Mouse (Mus musculus) hindbrain, embryonic 15.5 days (tissue): ENCODE measurements around the gene Hdac7. TPM values are rescaled to one million over a fixed set of nuclear protein-coding genes. Genes with fewer than 3 reads are reported as not detected.

Source experiments
- ATAC-seq: fragments of 200-750 bp; cut with Nextera tagmentation; 2 replicates; pipeline ENCODE4 v1.8.0; 2017; ENCODE audit warnings: low read depth, moderate number of reproducible peaks, moderate TSS enrichment; ENCODE audit not compliant: low FRiP score
- H3K27ac ChIP-seq: fragments of 300-500 bp; sonication (generic); replicated peaks from 2 replicates; pipeline ENCODE4 v1.5.1; 2015; ENCODE audit warnings: mild to moderate bottlenecking, inconsistent platforms
- H3K27me3 ChIP-seq: fragments of 300-500 bp; sonication (generic); 2 replicates; pipeline ENCODE4 v1.6.1; 2015; ENCODE audit warnings: control low read depth, inconsistent platforms
- H3K36me3 ChIP-seq: fragments of 300-500 bp; sonication (generic); 2 replicates; pipeline ENCODE4 v1.6.1; 2015; ENCODE audit warnings: control low read depth, inconsistent platforms
- H3K4me1 ChIP-seq: fragments of 300-500 bp; sonication (generic); replicated peaks from 2 replicates; pipeline ENCODE4 v1.6.1; 2015; ENCODE audit warnings: control low read depth, inconsistent platforms
- H3K4me2 ChIP-seq: fragments of 300-500 bp; sonication (generic); 2 replicates; pipeline ENCODE4 v1.6.1; 2015; ENCODE audit warnings: moderate library complexity, mild to moderate bottlenecking, inconsistent platforms
- H3K4me3 ChIP-seq: fragments of 300-500 bp; sonication (generic); 2 replicates; pipeline ENCODE4 v1.5.1; 2015; ENCODE audit warnings: mild to moderate bottlenecking, inconsistent platforms
- H3K9ac ChIP-seq: fragments of 300-500 bp; sonication (generic); 2 replicates; pipeline ENCODE4 v1.6.1; 2015; ENCODE audit warnings: inconsistent platforms
- H3K9me3 ChIP-seq: fragments of 300-500 bp; sonication (generic); 2 replicates; pipeline ENCODE4 v1.6.1; 2016; ENCODE audit warnings: control low read depth, inconsistent platforms
- WGBS: fragments of 180-500 bp; shearing (Covaris S2); methylation state at CpG from one replicate; pipeline ENCODE4 v1.1.7; 2015; 5-methylcytosine and 5-hydroxymethylcytosine counted together
- polyA plus RNA-seq: library from polyadenylated mRNA; unstranded; fragments of >200 nt; fragmentation: Nextera tagmentation; extraction: Ambion mirVana; gene quantifications from 2 replicates; pipeline ENCODE4 v1.2.1, GENCODE M21; 2015

The Hdac7 gene
- polyA plus RNA-seq, 1 experiment from 2014 or later, result 28.1 TPM

- no peak overlapping the region for H3K4me2 ChIP-seq
- 68% methylated on average over 10 of the region's 10 CpGs for WGBS
- no peak overlapping the region for H3K4me3 ChIP-seq
- H3K4me1 ChIP-seq, result peaks cover 58% of the 10 kb centered on the region
- no peak for ATAC-seq
- H3K27me3 ChIP-seq, result no peaks in the 10 kb centered on the region
- no peak overlapping the region for H3K9ac ChIP-seq
- H3K9me3 ChIP-seq, result no peaks in the 10 kb centered on the region
- H3K36me3 ChIP-seq, result no peaks in the 10 kb centered on the region
- no peak overlapping the region for H3K27ac ChIP-seq
Observed at GRCm38 (mm10) chr15:97821321-97821982, 22.9 kb downstream of the Hdac7 start.

DNA sequence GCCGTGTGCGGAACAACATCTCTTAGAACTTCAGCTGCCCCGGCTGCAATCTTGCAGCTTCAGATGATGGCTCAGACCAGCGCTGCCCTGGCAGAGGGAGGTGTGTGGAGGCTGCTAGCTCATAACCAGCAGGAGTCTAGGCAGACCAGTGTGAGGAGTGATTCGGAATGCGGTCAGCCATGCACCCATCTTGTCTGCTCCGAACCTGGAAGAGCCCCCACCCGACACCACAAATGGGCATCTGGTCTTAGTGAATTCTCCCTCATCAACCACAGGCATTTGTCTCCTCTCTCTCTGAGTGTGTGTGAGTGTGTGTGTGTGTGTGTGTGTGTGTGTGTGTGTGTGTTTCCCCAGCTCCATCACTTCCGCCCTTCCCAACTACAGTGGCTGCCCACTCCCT lies 24.4 kb downstream of the Hdac7 start:
- ATAC-seq, result no peak
- Histone ChIP-seq H3K36me3 (no peaks in the 10 kb centered on the region), H3K27ac (no peak overlapping the region), H3K4me3 (no peak overlapping the region), H3K27me3 (no peaks in the 10 kb centered on the region), H3K4me1 (peaks cover 43% of the 10 kb centered on the region), H3K9ac (no peak overlapping the region), H3K9me3 (no peaks in the 10 kb centered on the region), H3K4me2 (no peak overlapping the region)
- 79% methylated on average over 9 of the region's 9 CpGs for WGBS

- H3K4me1 ChIP-seq, result peaks cover 44% of the 10 kb centered on the region
Observed at GRCm38 (mm10) chr15:97816199-97816994, 27.9 kb downstream of the Hdac7 start.

GRCm38 (mm10) chr15:97815254-97815653 lies 29.0 kb downstream of the Hdac7 start:
- Histone ChIP-seq H3K9ac (no peak overlapping the region), H3K9me3 (no peaks in the 10 kb centered on the region), H3K27me3 (no peaks in the 10 kb centered on the region), H3K4me2 (no peak overlapping the region), H3K4me1 (peaks cover 42% of the 10 kb centered on the region), H3K4me3 (no peak overlapping the region), H3K27ac (no peak overlapping the region), H3K36me3 (no peaks in the 10 kb centered on the region)
- WGBS, result over 99% methylated on average over 4 of the region's 4 CpGs
- no peak for ATAC-seq

More at GRCm38 (mm10) chr15:97816199-97816994, 27.9 kb downstream of the Hdac7 start:
- Histone ChIP-seq H3K4me2 (no peak overlapping the region), H3K36me3 (no peaks in the 10 kb centered on the region), H3K9me3 (no peaks in the 10 kb centered on the region), H3K4me3 (no peak overlapping the region), H3K9ac (no peak overlapping the region), H3K27ac (no peak overlapping the region), H3K27me3 (no peaks in the 10 kb centered on the region)
- ATAC-seq, result no peak
- 93% methylated on average over 17 of the region's 17 CpGs for WGBS

GRCm38 (mm10) chr15:97814703-97815102 lies 29.6 kb downstream of the Hdac7 start:
- no peaks in the 10 kb centered on the region for H3K27me3 ChIP-seq
- ATAC-seq, result no peak
- H3K4me3 ChIP-seq, result no peak overlapping the region
- peaks cover 41% of the 10 kb centered on the region for H3K4me1 ChIP-seq
- WGBS, result 57% methylated on average over 5 of the region's 5 CpGs
- no peaks in the 10 kb centered on the region for H3K9me3 ChIP-seq
- H3K27ac ChIP-seq, result no peak overlapping the region
- H3K36me3 ChIP-seq, result no peaks in the 10 kb centered on the region
- no peak overlapping the region for H3K9ac ChIP-seq
- no peak overlapping the region for H3K4me2 ChIP-seq

DNA sequence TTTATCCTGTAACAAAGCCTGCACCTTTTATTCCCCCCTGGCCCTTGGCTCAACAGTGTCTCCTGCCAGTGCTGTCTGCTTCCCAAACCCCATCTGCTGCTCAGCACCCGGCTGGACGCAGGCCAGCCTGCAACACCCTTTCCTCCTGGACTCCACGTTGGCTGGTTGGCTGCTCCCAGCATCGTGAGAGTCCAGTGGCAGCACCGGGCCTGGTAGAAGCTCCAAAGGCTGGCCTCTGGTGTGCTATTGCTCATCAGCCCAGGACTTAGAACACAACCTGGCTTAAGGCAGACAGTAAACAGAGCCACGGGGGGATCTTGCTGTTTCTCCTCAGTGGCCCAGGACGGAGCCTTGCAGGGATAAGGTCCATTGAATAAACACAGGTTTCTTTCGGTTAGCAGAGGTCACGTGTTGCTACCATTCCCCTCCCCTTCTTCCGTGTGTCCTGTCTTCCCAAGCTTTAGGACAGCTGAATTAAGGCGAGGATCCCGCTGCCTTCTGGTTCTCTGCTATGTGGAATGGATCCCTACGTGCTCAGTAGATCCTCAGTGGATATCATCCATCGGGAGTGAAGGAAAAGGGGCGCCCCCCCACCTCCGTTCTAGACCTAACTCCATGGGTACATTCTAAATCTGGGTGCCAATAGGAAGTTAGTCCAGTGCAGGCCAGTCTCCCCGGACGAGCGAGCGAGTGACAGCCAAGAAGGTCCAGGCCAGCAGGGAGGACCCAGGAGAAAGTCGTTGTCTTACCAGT lies 30.7 kb downstream of the Hdac7 start:
- 0 out of 2 replicates have a peak, but pooled peaks have one; percentile 12 for ATAC-seq
- Histone ChIP-seq H3K4me2 (0 out of 2 replicates have a peak overlapping the region, but pooled peaks have one; percentile 0), H3K27ac (peak overlapping the region; percentile 70), H3K9me3 (no peaks in the 10 kb centered on the region), H3K4me1 (peaks cover 41% of the 10 kb centered on the region), H3K36me3 (peaks cover 7% of the 10 kb centered on the region; the same call in 1 of the 2 replicates), H3K27me3 (no peaks in the 10 kb centered on the region), H3K9ac (0 out of 2 replicates have a peak overlapping the region, but pooled peaks have one; percentile 3), H3K4me3 (no peak overlapping the region)
- 53% methylated on average over 21 of the region's 21 CpGs for WGBS

DNA sequence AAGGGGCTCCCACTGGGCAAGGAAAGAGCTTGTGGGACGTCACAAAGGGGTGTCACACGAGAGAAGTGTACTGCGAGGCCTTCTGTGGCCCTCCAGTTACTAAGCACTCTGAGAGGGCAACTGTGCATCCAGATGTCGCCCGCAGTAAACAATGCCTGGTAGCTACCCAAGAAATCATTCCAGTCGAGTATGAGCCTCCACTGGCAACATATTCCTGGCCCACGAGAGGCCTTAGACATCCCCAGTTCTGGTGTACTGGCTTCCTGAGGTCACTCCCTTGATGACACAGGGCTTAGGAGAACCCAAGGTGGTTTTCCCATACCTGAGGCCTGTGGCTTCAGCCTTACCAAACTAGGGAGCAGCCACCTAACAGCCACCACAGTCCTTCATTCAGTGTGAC lies 31.4 kb downstream of the Hdac7 start:
- Histone ChIP-seq H3K4me2 (no peak overlapping the region), H3K4me3 (no peak overlapping the region), H3K27me3 (no peaks in the 10 kb centered on the region), H3K4me1 (peaks cover 41% of the 10 kb centered on the region), H3K9me3 (no peaks in the 10 kb centered on the region), H3K27ac (peak overlapping the region; percentile 70), H3K36me3 (peaks cover 9% of the 10 kb centered on the region; the same call in 1 of the 2 replicates), H3K9ac (no peak overlapping the region)
- 52% methylated on average over 7 of the region's 7 CpGs for WGBS
- ATAC-seq, result no peak

GRCm38 (mm10) chr15:97812126-97812525 lies 32.2 kb downstream of the Hdac7 start:
- H3K4me1 ChIP-seq, result peaks cover 41% of the 10 kb centered on the region
- no peaks in the 10 kb centered on the region for H3K9me3 ChIP-seq
- H3K36me3 ChIP-seq, result peaks cover 9% of the 10 kb centered on the region; the same call in 1 of the 2 replicates
- H3K27me3 ChIP-seq, result no peaks in the 10 kb centered on the region
- H3K4me3 ChIP-seq, result no peak overlapping the region
- ATAC-seq, result peak; percentile 77
- H3K27ac ChIP-seq, result peak overlapping the region; percentile 70
- H3K4me2 ChIP-seq, result no peak overlapping the region
- no peak overlapping the region for H3K9ac ChIP-seq
- 34% methylated on average over 6 of the region's 6 CpGs for WGBS

GRCm38 (mm10) chr15:97811307-97811706 lies 33.0 kb downstream of the Hdac7 start:
- H3K9me3 ChIP-seq, result no peaks in the 10 kb centered on the region
- H3K27me3 ChIP-seq, result no peaks in the 10 kb centered on the region
- H3K36me3 ChIP-seq, result peaks cover 9% of the 10 kb centered on the region; the same call in 1 of the 2 replicates
- no peak for ATAC-seq
- H3K9ac ChIP-seq, result no peak overlapping the region
- H3K4me2 ChIP-seq, result no peak overlapping the region
- no peak overlapping the region for H3K4me3 ChIP-seq
- H3K27ac ChIP-seq, result no peak overlapping the region
- 87% methylated on average over 9 of the region's 9 CpGs for WGBS
- peaks cover 41% of the 10 kb centered on the region for H3K4me1 ChIP-seq

DNA sequence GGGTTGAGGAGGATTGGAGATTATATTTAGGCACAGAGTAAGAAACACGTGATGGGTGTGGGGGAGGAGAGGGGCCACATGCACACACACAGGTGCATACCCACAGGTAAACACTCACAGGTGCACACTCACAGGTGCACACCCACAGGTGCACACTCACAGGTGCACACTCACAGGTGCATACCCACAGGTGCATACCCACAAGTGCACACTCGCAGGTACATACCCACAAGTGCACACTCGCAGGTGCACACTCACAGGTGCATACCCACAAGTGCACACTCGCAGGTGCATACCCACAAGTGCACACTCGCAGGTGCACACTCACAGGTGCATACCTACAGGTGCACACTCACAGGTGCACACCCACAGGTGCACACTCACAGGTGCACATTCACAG lies 33.9 kb downstream of the Hdac7 start:
- no peak overlapping the region for H3K9ac ChIP-seq
- peaks cover 11% of the 10 kb centered on the region; the same call in 1 of the 2 replicates for H3K36me3 ChIP-seq
- H3K4me1 ChIP-seq, result peaks cover 41% of the 10 kb centered on the region
- no peaks in the 10 kb centered on the region for H3K27me3 ChIP-seq
- no peak overlapping the region for H3K4me2 ChIP-seq
- no peak for ATAC-seq
- H3K27ac ChIP-seq, result no peak overlapping the region
- H3K9me3 ChIP-seq, result no peaks in the 10 kb centered on the region
- WGBS, result 95% methylated on average over 5 of the region's 5 CpGs
- no peak overlapping the region for H3K4me3 ChIP-seq

DNA sequence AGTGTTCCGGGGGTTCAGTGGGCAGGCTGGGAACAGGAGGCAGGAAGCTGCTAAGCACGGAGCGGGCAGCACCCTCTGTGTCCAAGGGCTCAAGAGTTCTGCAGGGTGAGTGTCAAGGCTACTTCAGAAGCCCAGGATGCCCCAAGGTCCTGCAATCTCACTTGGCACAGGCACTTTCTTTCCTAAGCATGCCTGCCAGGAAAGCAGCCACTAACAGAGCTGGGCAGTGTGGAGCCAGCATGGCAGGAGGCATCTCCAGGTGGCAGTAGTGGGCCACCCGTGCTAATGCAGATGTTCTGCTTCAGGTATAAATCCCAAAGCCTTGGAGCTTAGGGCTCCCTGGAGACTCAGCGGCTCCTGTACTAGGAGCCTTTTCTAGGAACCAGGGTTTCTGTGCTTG lies 34.4 kb downstream of the Hdac7 start:
- H3K4me1 ChIP-seq, result peaks cover 40% of the 10 kb centered on the region
- no peak for ATAC-seq
- no peak overlapping the region for H3K9ac ChIP-seq
- 84% methylated on average over 5 of the region's 5 CpGs for WGBS
- H3K4me3 ChIP-seq, result no peak overlapping the region
- H3K9me3 ChIP-seq, result no peaks in the 10 kb centered on the region
- peaks cover 14% of the 10 kb centered on the region for H3K36me3 ChIP-seq
- H3K4me2 ChIP-seq, result no peak overlapping the region
- H3K27ac ChIP-seq, result no peak overlapping the region
- H3K27me3 ChIP-seq, result no peaks in the 10 kb centered on the region

GRCm38 (mm10) chr15:97809206-97809605 lies 35.1 kb downstream of the Hdac7 start:
- no peak for ATAC-seq
- no peak overlapping the region for H3K27ac ChIP-seq
- no peaks in the 10 kb centered on the region for H3K9me3 ChIP-seq
- 86% methylated on average over 14 of the region's 14 CpGs for WGBS
- peaks cover 19% of the 10 kb centered on the region for H3K36me3 ChIP-seq
- H3K4me2 ChIP-seq, result no peak overlapping the region
- H3K27me3 ChIP-seq, result no peaks in the 10 kb centered on the region
- H3K9ac ChIP-seq, result no peak overlapping the region
- peaks cover 33% of the 10 kb centered on the region for H3K4me1 ChIP-seq
- no peak overlapping the region for H3K4me3 ChIP-seq
